Mouse (Mus musculus): ENCODE data around the gene Soga1.

- TF ChIP-seq CTCF (IDR thresholded peaks at IDR 0.05; ENCODE audit: borderline replicate concordance, extremely low read depth, insufficient read depth, insufficient read length) (no peak), POLR2A (IDR thresholded peaks at IDR 0.05; ENCODE audit: borderline replicate concordance, extremely low read depth, insufficient read depth, insufficient read length, poor library complexity, severe bottlenecking) (no peak)
These were observed 2.3 kb upstream of the Soga1 start for GRCm38 (mm10) chr2:157081331-157081730.
